Mouse (Mus musculus) left cerebral cortex, postnatal 25 days (tissue): ENCODE results near the gene Fmc1. TPM values are rescaled to one million over a fixed set of nuclear protein-coding genes. Genes with fewer than 3 reads are reported as not detected.
"Not testable (repeated sequence)": the region's sequence is repeated elsewhere in the genome, so short reads cannot be mapped to it uniquely, and the experiment has no call there.

ENCODE experiments used
- DNase-seq, 2 experiments: peaks; one replicate each; pipeline ENCODE4 v3.0.0; 2022; ENCODE audit warnings: low spot score in 2 of 2, mixed read lengths in 1 of 2
- intact Hi-C: fragments of 180-260 bp; cut with DNase I; formaldehyde crosslinking; loops from one replicate; pipeline ENCODE4 v1.15.1; 2025
- total RNA-seq, 2 experiments: library from RNA; stranded (reverse); gene quantifications; 2 replicates each; pipeline ENCODE4 v1.2.3; 2021

The Fmc1 gene
- total RNA-seq, result 10 to 100 TPM; 52.8 to 55.1 TPM

DNA sequence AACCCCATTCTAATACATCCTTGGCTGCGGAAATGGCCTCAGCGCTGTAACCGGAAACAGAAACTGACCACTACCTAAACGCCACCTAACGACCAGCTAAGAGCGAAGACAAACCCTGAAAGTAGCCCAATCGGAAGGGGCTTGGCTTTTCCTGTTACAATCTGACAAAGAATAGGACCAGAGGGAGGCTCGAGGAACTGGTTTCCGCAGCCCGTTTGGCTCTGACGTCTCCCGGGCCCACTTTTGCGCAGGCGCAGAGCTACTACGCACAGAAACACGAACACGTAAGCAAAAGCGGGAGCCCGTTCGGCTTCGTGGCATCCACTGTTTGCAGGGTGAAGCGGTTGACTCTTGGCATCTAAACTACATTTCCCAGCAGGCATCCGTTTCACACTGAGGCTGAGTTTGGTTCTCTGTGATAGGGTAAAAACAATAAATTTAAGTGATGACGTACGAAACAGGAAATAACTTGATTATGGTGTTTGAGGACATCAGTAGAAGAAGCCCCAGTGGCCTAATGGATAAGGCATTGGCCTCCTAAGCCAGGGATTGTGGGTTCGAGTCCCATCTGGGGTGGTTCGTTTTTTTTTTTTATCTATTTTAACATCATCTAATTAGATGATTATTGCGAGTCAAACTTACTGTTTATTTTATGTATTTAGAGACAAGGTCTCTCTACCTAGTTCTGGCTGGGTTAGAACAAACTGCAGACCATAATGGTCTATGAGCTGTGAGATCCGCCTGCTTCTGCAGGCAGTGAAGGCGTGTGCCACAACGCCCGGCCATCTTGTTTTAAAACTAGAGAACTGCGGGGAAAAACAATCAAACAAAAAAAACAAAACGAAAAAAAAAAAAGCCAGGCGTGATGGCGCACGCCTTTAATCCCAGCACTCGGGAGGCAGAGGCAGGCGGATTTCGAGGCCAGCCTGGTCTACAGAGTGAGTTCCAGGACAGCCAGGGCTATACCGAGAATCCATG, at the start of gene Fmc1:
TSS of gene Fmc1 (plus strand) at position 75 of the 978 bp plus-strand sequence.
- peak; percentile 99 to 100 for DNase-seq
- intact Hi-C loops, result loop anchor here (5.0 kb wide), 1 partner anchor 101 kb away; the partner anchor contains the start of gene Ubn2

DNA sequence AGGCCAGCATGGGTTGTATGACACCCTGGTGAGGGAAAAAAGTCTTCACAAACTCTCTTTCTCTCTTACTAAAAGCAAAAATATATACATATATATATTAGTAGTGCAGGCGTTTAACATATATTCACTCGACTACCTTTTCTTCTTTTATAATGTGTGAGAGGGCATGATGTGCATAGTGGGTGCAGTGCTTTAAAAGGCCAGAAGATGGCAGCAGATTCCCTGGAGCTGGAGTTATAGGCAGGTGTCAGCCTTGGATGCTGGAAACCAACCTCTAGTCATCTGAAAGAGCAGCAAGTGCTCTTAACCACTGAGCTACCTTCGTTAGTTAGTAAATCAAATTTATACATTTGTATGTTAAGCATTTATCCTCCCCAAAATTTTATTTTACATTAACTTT, 40.8 kb upstream of the Fmc1 start:
- DNase-seq, result peak in 1 of 2 experiments; percentile 10
- intact Hi-C loops, result loop anchor here (5.0 kb wide), 1 partner anchor 105 kb away; no protein-coding TSS in a partner anchor

DNA sequence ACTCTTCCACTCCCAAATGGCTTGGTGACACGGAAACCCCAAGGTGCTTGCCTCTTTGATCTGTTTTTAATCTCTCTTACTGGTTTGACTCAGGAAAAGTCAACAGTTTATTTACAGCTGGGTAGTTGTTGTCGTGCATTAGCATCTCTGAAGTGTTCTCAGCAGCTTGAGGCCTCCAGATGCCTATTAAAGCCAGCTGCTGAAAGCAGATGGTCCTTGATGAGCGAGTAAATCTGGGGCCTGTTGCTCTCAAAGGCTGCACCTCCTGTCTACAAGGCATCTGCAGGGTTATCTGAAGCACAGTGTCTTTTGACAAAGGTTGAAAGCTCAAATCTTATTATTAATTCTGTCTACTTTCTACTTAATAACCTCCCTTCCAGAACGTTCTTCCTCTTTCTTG, 37.7 kb upstream of the Fmc1 start:
- intact Hi-C loops, result no loop called here
- no peak for DNase-seq

GRCm38 (mm10) chr6:38512096-38512495, 21.2 kb upstream of the Fmc1 start:
- DNase-seq, result no peak
- intact Hi-C loops, result no loop called here

GRCm38 (mm10) chr6:38512830-38513229, 20.5 kb upstream of the Fmc1 start:
- no peak for DNase-seq
- intact Hi-C loops, result no loop called here

GRCm38 (mm10) chr6:38515201-38515600, 18.1 kb upstream of the Fmc1 start:
- intact Hi-C loops, result no loop called here

GRCm38 (mm10) chr6:38523851-38524250, 9.5 kb upstream of the Fmc1 start:
- DNase-seq, result no peak
- intact Hi-C loops, result no loop called here

More at GRCm38 (mm10) chr6:38515201-38515600, 18.1 kb upstream of the Fmc1 start:
- DNase-seq, result no peak

GRCm38 (mm10) chr6:38531211-38531820, 2.0 kb upstream of the Fmc1 start:
- intact Hi-C loops, result loop anchor here (5.0 kb wide), 1 partner anchor 99 kb away; the partner anchor contains the start of gene Ubn2
- peak in 1 of 2 experiments; percentile 27 for DNase-seq

GRCm38 (mm10) chr6:38532500-38533420, 542 bp upstream of the Fmc1 start:
- intact Hi-C loops, result loop anchor here (5.0 kb wide), 1 partner anchor 100 kb away; the partner anchor contains the start of gene Ubn2
- DNase-seq, result no peak

- intact Hi-C loops, result loop anchor here (1.0 to 5.0 kb wide), 2 partner anchors 14 to 103 kb away; partner anchors contain the start of gene Ubn2
- peak; percentile 89 to 96 for DNase-seq
Measured at GRCm38 (mm10) chr6:38534640-38535365, 1.5 kb downstream of the Fmc1 start.

DNA sequence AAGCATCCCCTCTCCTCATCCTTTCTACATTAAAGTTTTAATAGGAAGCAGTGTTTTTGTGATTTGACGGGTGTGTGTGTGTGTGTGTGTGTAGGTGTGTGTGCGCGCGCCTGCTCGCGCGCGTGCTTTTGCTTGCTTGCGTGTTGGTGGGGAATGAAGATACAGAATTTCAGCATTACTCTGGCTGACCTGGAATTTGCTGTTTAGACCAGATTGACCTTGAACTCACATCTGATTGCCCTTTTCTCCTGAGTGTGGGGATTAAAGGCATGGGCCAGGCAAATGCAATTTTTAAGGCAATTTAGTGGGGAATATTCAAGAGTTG, 2.0 kb downstream of the Fmc1 start:
- intact Hi-C loops, result loop anchor here (1.0 kb wide), 1 partner anchor 14 kb away; no protein-coding TSS in a partner anchor
- DNase-seq, result no peak

GRCm38 (mm10) chr6:38535788-38536187, 2.5 kb downstream of the Fmc1 start:
- no peak for DNase-seq
- intact Hi-C loops, result loop anchor here (1.0 kb wide), 1 partner anchor 14 kb away; no protein-coding TSS in a partner anchor

GRCm38 (mm10) chr6:38544141-38544540, 10.8 kb downstream of the Fmc1 start:
- DNase-seq, intact Hi-C loops: not testable (repeated sequence)

DNA sequence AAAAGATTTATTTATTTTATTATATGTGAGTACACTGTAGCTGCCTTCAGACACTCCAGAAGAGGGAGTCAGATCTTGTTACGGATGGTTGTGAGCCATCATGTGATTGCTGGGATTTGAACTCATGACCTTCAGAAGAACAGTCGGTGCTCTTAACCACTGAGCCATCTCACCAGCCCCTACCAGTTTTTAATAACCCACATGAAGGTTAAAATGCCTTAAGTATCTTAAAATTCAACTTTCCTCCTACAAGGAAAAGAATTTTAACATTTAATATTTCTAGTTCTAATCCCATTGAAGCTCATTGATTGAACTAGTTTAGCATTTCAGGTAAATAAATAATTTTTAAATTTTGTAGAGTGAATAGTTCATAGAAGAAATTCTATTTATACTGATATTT, 13.7 kb downstream of the Fmc1 start:
- DNase-seq, intact Hi-C loops: not testable (repeated sequence)

GRCm38 (mm10) chr6:38547707-38548106, 14.4 kb downstream of the Fmc1 start:
- no peak for DNase-seq
- intact Hi-C loops, result no loop called here

DNA sequence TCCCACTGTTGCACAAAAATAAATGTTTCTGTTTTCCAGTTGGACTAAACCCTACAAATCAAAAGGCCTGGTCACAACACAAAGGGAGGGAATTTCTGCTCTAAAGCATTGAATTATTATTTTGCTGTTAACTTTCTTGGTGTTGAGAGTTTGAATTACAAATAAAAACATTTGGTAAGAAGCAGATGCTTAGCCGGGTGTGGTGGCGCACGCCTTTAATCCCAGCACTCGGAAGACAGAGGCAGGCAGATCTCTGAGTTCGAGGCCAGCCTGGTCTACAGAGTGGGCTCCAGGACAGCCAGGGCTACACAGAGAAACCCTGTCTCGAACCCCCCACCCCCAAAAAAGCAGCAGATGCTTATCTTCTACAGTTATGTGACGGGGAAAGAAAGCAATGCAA, 15.3 kb downstream of the Fmc1 start:
- intact Hi-C loops, DNase-seq: not testable (repeated sequence)

DNA sequence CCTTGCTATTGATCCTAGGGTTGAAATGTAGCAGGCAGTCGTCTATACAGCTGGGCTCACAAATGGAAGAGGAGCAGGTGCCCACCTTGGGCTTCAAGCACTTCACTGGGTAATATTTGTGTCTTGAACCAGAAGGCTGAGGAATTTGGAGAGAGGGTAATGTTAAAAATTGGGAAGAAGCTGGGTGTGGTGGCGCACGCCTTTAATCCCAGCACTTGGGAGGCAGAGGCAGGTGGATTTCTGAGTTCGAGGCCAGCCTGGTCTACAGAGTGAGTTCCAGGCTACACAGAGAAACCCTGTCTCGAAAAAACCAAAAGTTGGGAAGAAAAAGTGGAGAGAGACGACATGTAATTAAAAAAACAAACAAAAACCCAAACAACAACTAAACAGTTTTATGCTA, 16.5 kb downstream of the Fmc1 start:
- intact Hi-C loops, result loop anchor here (1.0 kb wide), 1 partner anchor 15 kb away; no protein-coding TSS in a partner anchor
- not testable (repeated sequence) for DNase-seq

DNA sequence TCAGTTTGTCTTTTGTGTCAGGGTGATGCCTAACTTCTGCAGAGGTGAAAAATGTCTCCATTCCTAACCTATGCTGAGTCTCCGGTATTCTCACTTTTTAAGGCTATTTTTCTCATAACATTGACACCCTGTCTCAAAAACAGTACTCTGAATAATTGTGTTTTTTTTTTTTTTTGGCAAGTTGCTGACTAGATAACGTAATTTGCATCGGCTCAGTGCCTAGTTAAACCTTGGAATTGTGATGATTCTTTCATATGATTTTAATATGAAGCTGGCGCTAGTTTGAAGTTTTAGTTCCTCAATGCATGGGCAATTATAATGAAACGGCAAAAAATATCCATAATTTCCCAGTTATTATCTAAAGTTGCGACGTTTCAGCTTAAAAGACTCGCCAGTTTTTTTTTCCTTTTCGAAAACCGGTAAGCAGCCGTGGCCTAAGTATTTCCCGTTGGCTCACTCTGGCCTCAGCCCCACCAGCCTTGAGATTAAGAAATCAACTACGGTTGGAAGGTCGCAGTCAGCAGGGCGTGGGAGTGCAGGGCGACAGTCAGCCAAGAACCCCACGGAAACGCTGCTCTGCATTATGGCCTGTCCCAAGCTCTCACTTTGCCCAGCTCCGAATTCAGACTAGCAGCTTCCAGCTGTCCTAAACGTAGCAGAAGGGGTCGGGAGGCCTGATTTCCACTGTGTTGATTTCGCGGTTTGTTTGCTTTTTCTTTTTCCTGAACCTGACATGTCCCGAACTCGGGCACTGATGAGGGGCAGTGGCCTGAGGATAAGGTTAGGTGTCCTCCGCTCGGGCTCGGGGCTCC, 17.2 kb downstream of the Fmc1 start:
- no peak for DNase-seq
- intact Hi-C loops, result no loop called here
